Mouse (Mus musculus): ENCODE results near the gene D17Wsu92e. TPM values are rescaled to one million over a fixed set of nuclear protein-coding genes. Genes with fewer than 3 reads are reported as not detected.
A peak's percentile ranks its signal among the peaks of the same experiment; 100 is the strongest.

Gene D17Wsu92e
- polyA plus RNA-seq, 1 experiment from 2014 or later: 20.3 TPM

DNA sequence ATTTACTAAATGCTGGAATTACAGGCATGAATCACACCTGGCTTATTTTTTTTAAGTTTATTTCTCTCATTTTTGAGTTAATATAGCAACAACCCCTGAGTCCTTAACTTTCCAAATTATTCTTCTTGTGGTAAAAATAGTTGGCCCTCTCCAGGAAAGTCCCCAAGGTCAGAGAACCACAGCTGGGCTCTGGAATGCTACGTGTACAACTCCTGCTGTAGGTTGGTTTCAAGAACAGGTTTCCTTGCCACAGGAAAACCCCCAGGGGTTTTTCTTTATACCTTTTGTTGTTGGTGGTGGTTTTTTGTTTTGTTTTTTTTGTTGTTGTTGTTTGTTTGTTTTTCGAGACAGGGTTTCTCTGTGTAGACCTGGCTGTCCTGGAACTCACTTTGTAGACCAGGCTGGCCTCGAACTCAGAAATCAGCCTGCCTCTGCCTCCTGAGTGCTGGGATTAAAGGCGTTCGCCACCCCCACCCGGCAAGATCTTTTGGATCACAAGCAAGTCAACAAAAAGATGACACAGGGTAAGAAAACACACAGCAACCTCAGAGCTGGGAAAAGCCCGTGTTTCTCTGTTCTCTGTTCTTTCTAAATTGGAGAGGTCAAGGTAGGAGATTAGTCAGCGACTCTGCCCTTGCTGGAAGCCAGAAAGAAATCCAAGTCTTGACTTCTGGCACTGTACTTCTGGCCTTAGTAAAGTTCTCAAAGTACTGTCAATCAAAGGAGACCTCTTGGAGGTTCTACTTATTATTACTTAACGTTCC, 2.9 kb upstream of the D17Wsu92e start:
- Histone ChIP-seq H3K4me3 (ENCODE audit: low read depth, low read length) (no peak overlapping the region), H3K36me3 (ENCODE audit: insufficient read depth, low read length) (no peaks in the 10 kb centered on the region), H3K9me3 (ENCODE audit: low read length) (no peaks in the 10 kb centered on the region), H3K4me2 (replicated peaks; ENCODE audit: low read depth, low read length) (no peak overlapping the region), H3K4me1 (ENCODE audit: insufficient read depth, low read depth, low read length) (peaks cover 14% of the 10 kb centered on the region), H3K27ac (ENCODE audit: low read length) (no peak overlapping the region), H3K27me3 (replicated peaks; ENCODE audit: insufficient read depth, low read length) (no peaks in the 10 kb centered on the region), H3K9ac (replicated peaks; ENCODE audit: low read depth) (no peak overlapping the region)
- ATAC-seq: no peak
- DNase-seq (ENCODE audit: low spot score): no peak
- TF ChIP-seq EP300 (IDR thresholded peaks at IDR 0.05): no peak
- 73% methylated on average over 9 of the region's 9 CpGs for WGBS

DNA sequence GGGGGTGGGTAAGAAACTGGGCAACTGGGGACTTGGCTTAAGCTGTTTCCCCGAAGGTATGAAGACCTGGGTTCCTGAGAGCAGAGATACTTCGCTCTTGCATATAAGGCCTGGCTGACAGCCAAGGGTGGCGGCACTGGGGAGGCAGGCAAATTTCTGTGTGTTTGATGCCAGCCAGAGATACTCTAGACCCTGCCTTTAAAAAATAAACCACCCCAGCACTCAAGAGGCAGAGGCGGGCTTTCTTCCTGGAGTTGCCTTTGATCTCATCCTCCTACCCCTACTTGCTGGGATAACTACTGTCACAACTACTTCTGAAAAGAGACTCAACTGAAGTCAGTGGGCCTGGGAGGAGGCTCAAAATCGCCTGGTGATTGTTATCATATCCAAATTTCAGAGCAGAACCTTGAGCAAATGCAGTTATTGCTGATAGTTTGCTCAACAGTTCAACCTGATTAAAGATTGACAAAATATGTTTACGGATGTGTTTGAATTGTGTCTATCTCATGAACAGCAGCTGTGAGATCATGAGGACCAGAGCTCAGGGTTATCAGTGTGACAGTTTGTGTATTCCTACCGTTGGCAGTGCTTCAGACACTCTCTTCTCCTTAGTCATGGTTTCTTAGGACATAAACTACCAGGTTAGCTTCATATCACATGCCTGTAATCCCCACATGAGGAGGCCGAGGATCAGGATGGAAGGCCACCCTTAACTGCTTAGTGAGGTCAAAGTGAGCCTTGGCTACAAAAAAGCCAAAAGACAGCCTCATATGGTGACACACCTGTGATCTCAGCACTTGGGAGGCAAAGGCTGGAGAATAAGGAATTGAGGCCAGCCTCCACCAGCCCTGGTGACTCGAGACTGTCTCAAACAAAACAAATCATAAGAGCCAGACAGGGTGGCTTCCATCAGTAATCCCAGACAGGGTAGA, 1.2 kb upstream of the D17Wsu92e start:
- peak overlapping the region; percentile 93; the same call in 1 of the 2 replicates for H3K4me3 ChIP-seq (ENCODE audit: low read depth, low read length)
- ATAC-seq (no peak), DNase-seq (ENCODE audit: low spot score) (peak; percentile 43)
- no peaks in the 10 kb centered on the region for H3K27me3 ChIP-seq (replicated peaks; ENCODE audit: insufficient read depth, low read length)
- peak overlapping the region; percentile 67 for H3K4me2 ChIP-seq (replicated peaks; ENCODE audit: low read depth, low read length)
- H3K36me3 ChIP-seq (ENCODE audit: insufficient read depth, low read length): no peaks in the 10 kb centered on the region
- H3K27ac ChIP-seq (ENCODE audit: low read length): peak overlapping the region; percentile 89
- no peak for TF ChIP-seq EP300 (IDR thresholded peaks at IDR 0.05)
- no peak for TF ChIP-seq CTCF (IDR thresholded peaks at IDR 0.05)
- no peak overlapping the region for H3K9ac ChIP-seq (replicated peaks; ENCODE audit: low read depth)
- peaks cover 18% of the 10 kb centered on the region for H3K4me1 ChIP-seq (ENCODE audit: insufficient read depth, low read depth, low read length)
- 45% methylated on average over 9 of the region's 9 CpGs for WGBS
- H3K9me3 ChIP-seq (ENCODE audit: low read length): no peaks in the 10 kb centered on the region

DNA sequence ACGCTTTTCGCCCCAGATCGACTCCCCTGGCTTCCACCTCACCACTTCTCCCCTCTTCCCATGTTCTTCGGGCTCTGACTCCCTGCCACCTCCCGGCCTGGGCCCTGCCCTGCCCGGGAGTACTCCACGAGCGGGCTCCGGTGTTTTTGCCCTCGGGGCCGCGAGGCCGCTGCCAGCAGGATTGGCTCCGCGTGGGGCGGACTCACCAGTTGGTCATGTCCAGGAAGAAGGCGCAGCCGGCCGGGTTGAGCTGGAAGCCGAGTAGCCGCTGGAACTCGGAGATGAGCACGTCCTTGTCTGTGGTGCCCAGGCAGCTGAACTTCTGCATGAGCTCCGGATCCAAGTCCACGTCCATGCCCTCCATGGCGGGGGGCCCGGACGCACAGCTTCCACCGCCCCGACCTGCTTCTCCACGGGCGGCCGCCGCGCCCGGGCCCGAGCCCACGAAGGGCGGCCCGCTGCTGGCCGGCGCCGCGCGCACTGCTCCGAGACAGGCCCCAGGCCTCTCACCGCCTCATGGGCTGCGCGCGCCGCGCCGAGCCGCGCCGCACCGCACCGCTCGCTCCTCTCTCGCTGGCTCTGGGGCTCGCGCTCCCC, 379 bp downstream of the D17Wsu92e start:
- peak; percentile 56 for DNase-seq (ENCODE audit: low spot score)
- no peaks in the 10 kb centered on the region for H3K9me3 ChIP-seq (ENCODE audit: low read length)
- peak overlapping the region; percentile 95 for H3K27ac ChIP-seq (ENCODE audit: low read length)
- TF ChIP-seq EP300 (IDR thresholded peaks at IDR 0.05) (no peak), CTCF (IDR thresholded peaks at IDR 0.05) (no peak)
- peak overlapping the region; percentile 96 for H3K9ac ChIP-seq (replicated peaks; ENCODE audit: low read depth)
- H3K4me3 ChIP-seq (ENCODE audit: low read depth, low read length): peak overlapping the region; percentile 93
- peak overlapping the region; percentile 67 for H3K4me2 ChIP-seq (replicated peaks; ENCODE audit: low read depth, low read length)
- peaks cover 18% of the 10 kb centered on the region for H3K4me1 ChIP-seq (ENCODE audit: insufficient read depth, low read depth, low read length)
- peak; percentile 28 for ATAC-seq
- no peaks in the 10 kb centered on the region for H3K36me3 ChIP-seq (ENCODE audit: insufficient read depth, low read length)
- no peaks in the 10 kb centered on the region for H3K27me3 ChIP-seq (replicated peaks; ENCODE audit: insufficient read depth, low read length)
- WGBS: under 1% methylated on average over 35 of the region's 62 CpGs

DNA sequence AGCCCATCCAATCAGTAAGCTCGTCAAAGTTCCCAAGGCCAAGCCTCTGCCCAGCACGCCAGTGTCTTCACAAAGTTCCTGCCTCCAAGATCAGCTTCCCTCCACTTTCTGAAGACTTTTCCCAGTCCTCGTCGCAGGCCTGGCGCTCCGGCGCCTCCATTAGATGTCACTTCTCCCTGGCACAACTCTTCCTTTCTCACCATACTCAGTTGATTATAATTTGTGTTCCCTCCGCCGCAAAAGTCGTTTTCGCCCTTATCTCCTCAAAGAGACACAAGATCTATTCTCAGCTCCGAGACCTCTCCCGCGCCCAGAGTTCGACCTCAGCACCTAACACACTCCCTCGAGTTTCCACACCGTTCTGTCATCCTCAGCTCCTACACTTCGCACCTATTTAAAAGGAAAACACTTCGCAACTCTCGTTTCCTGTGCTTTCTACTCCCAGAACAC, 902 bp downstream of the D17Wsu92e start:
- Histone ChIP-seq H3K9ac (replicated peaks; ENCODE audit: low read depth) (peak overlapping the region; percentile 96), H3K36me3 (ENCODE audit: insufficient read depth, low read length) (no peaks in the 10 kb centered on the region), H3K27ac (ENCODE audit: low read length) (peak overlapping the region; percentile 95), H3K4me2 (replicated peaks; ENCODE audit: low read depth, low read length) (peak overlapping the region; percentile 67), H3K27me3 (replicated peaks; ENCODE audit: insufficient read depth, low read length) (no peaks in the 10 kb centered on the region), H3K4me3 (ENCODE audit: low read depth, low read length) (peak overlapping the region; percentile 93), H3K9me3 (ENCODE audit: low read length) (no peaks in the 10 kb centered on the region), H3K4me1 (ENCODE audit: insufficient read depth, low read depth, low read length) (peaks cover 18% of the 10 kb centered on the region)
- WGBS: under 1% methylated on average over 20 of the region's 20 CpGs
- DNase-seq (ENCODE audit: low spot score) (peak; percentile 57), ATAC-seq (no peak)
- no peak for TF ChIP-seq CTCF (IDR thresholded peaks at IDR 0.05)
- no peak for TF ChIP-seq EP300 (IDR thresholded peaks at IDR 0.05)

DNA sequence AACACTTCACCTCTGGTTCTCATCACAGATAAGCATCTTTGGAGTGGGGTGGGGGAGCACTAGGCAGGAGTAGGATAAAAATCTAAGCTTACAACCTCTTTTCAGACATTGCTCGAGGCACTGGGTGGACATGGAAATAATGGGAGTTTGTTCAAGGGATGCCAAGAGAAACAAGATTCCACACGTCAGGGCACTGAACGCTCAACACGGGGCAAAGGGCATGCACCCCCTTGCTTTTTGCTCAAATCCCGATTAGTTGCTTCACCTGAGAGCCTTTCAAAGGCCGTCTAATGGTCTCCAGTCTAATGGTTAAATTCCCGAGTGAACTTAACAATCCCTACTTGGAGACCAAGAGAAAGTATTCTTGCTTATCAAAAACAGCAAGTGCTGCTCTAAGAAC, 1.4 kb downstream of the D17Wsu92e start:
- DNase-seq (ENCODE audit: low spot score) (no peak), ATAC-seq (no peak)
- 10% methylated on average over 7 of the region's 7 CpGs for WGBS

DNA sequence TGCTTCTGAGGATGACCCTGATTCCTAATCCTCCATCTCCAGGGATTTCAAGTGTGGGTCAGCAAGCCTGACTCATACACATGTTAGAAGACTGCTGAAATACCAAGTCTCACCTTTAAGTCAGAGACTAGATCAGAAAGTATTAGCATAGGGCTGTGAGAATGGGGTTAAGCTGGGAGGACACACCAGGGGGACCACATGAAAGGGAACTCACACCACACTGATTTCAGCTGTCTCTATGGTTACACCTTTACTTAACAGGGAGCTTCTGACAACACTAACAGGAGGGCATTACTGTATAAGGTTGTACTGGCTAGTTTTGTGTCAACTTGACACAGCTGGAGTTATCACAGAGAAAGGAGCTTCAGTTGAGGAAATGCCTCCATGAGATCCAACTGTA, 5.8 kb downstream of the D17Wsu92e start:
- Histone ChIP-seq H3K27ac (ENCODE audit: low read length) (no peak overlapping the region), H3K9me3 (ENCODE audit: low read length) (no peaks in the 10 kb centered on the region), H3K4me2 (replicated peaks; ENCODE audit: low read depth, low read length) (no peak overlapping the region), H3K4me1 (ENCODE audit: insufficient read depth, low read depth, low read length) (peaks cover 11% of the 10 kb centered on the region), H3K9ac (replicated peaks; ENCODE audit: low read depth) (no peak overlapping the region), H3K27me3 (replicated peaks; ENCODE audit: insufficient read depth, low read length) (no peaks in the 10 kb centered on the region), H3K4me3 (ENCODE audit: low read depth, low read length) (no peak overlapping the region), H3K36me3 (ENCODE audit: insufficient read depth, low read length) (no peaks in the 10 kb centered on the region)
- ATAC-seq: no peak
- no peak for DNase-seq (ENCODE audit: low spot score)
- TF ChIP-seq EP300 (IDR thresholded peaks at IDR 0.05) (no peak), CTCF (IDR thresholded peaks at IDR 0.05) (no peak)

More for the DNA sequence above, 1.4 kb downstream of the D17Wsu92e start:
- peaks cover 18% of the 10 kb centered on the region for H3K4me1 ChIP-seq (ENCODE audit: insufficient read depth, low read depth, low read length)
- TF ChIP-seq CTCF (IDR thresholded peaks at IDR 0.05) (no peak), EP300 (IDR thresholded peaks at IDR 0.05) (no peak)
- no peaks in the 10 kb centered on the region for H3K36me3 ChIP-seq (ENCODE audit: insufficient read depth, low read length)
- H3K4me2 ChIP-seq (replicated peaks; ENCODE audit: low read depth, low read length): peak overlapping the region; percentile 67
- peak overlapping the region; percentile 96 for H3K9ac ChIP-seq (replicated peaks; ENCODE audit: low read depth)
- H3K27me3 ChIP-seq (replicated peaks; ENCODE audit: insufficient read depth, low read length): no peaks in the 10 kb centered on the region
- H3K9me3 ChIP-seq (ENCODE audit: low read length): no peaks in the 10 kb centered on the region
- H3K4me3 ChIP-seq (ENCODE audit: low read depth, low read length): peak overlapping the region; percentile 93
- H3K27ac ChIP-seq (ENCODE audit: low read length): peak overlapping the region; percentile 95
